Mouse (Mus musculus): Measurements from ENCODE around the gene Arfgef2.
A peak's percentile ranks its signal among the peaks of the same experiment; 100 is the strongest.

The Arfgef2 gene

DNA sequence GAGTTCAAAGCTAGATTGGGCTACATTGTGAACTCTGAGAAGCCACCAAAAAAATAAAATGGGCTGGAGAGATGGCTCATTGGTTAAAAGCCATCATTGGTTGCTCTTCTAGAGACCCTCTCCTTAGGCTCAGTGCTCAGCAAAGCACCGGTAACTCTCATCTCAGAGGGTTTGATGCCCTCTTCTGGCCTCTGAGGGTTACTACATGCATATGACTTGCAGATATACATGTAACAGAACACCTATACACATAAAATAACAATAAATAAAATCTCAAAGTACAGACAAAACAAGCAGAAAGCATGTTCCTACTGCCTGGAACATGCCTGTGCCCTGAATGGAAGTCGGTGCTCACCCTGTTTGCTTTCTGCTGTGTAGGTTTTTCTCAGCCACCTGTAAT is 51.7 kb downstream of the Arfgef2 start:
- DNase-seq (ENCODE audit: low spot score in 2 of 2): peak in 1 of 2 experiments; percentile 10

DNA sequence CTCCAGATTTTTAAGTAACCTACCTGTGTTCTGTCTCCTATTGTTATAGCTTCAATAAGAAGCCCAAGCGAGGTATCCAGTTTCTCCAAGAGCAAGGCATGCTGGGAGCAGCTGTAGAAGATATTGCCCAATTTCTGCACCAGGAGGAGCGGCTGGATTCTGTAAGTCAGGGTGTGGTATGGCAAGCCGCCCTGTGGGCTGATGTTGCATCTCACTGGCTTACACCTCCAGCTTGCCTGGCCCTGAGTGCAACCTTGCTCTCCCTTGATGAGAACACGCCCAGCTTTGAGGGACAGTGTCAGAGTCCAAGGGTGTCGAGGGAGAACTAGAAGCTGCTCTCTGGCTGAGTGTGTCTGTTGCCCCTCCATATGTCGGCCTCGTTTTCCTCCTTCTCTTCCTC is 53.8 kb downstream of the Arfgef2 start:
- no peak for DNase-seq (ENCODE audit: low spot score in 2 of 2)

DNA sequence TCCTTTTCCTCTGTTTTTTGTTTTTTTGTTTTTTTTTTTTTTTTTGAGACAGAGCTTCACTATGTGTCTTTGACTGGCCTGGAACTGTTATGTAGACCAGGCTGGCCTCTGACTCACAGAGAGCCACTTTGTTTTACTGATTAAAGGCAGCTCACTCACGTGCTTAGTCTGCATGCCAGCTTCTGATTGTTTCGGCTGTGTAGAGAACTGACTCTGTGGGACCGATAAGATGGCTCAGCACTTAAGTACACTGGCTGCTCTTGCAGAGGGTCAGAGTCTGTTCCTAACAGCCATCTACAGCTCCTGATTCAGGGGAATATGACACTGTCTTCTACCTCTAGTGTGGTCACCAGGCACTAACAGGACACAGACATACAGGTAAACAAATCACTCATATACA is 57.1 kb downstream of the Arfgef2 start:
- DNase-seq (ENCODE audit: low spot score in 2 of 2): no peak

DNA sequence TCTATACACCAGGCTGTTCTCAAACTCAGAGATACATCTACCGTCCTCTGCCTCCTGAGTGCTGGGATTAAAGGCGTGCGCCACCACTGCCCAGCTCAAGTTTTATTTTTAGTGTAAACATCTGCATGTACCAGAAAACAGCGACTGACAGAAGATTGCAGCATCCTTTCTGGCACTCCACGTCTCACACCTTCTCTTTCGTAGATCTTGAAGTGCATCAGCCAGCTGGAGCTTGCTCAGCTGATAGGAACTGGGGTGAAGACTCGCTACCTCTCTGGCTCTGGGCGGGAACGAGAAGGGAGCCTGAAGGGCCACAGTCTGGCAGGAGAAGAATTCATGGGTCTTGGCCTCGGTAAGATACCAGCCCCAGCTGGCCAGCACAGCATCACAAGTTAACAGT is 60.1 kb downstream of the Arfgef2 start:
- DNase-seq (ENCODE audit: low spot score in 2 of 2): no peak

DNA sequence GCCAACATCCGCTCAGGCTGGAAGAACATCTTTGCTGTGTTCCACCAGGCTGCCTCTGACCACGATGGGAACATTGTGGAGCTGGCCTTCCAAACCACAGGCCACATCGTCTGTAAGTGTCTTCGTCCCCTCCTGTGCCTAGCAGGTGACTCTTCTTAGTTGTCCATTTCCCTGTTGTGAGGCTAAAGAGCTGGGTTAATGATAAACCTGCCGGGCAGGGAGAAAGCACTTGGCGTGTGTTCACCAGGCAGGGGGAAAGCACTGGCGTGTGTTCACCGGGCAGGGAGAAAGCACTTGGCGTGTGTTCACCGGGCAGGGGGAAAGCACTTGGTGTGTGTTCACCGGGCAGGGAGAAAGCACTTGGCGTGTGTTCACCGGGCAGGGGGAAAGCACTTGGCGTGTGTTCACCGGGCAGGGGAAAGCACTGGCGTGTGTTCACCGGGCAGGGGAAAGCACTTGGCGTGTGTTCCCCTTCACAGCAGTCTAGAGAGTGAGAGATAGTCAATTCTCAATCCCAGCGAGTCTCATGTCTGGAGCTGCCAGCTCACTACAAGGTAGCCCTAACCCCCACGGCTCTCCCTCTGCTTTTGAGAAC is 65.0 kb downstream of the Arfgef2 start:
- no peak for DNase-seq (ENCODE audit: low spot score in 2 of 2)

- no peak for DNase-seq (ENCODE audit: low spot score in 2 of 2)
These were observed 65.5 kb downstream of the Arfgef2 start for GRCm38 (mm10) chr2:166870899-166871298.

- DNase-seq (ENCODE audit: low spot score in 2 of 2): no peak
These were observed 69.4 kb downstream of the Arfgef2 start for GRCm38 (mm10) chr2:166874675-166875280.

DNA sequence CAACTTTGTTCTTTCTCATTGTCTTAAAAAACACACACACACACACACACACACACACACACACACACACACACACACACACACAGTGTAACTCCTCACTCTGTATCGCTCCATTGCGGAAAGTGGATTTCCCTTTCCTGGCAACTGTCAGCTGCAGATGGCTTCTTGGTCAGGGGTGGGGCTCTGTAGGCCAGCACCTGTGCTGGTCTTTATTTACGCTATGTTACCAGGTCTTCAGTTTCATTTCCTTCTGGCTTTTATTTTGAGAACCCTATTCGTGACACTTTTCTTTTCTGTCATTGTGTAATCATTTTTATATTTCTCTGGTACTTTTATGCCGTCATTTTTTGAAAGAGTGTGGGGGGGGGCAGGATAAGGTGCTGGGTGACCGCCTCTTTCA is 70.2 kb downstream of the Arfgef2 start:
- DNase-seq (ENCODE audit: low spot score in 2 of 2): no peak

GRCm38 (mm10) chr2:166876331-166876730 is 70.9 kb downstream of the Arfgef2 start:
- no peak for DNase-seq (ENCODE audit: low spot score in 2 of 2)

GRCm38 (mm10) chr2:166885066-166885465 is 79.7 kb downstream of the Arfgef2 start:
- DNase-seq (ENCODE audit: low spot score in 2 of 2): no peak

GRCm38 (mm10) chr2:166885619-166886018 is 80.2 kb downstream of the Arfgef2 start:
- no peak for DNase-seq (ENCODE audit: low spot score in 2 of 2)

DNA sequence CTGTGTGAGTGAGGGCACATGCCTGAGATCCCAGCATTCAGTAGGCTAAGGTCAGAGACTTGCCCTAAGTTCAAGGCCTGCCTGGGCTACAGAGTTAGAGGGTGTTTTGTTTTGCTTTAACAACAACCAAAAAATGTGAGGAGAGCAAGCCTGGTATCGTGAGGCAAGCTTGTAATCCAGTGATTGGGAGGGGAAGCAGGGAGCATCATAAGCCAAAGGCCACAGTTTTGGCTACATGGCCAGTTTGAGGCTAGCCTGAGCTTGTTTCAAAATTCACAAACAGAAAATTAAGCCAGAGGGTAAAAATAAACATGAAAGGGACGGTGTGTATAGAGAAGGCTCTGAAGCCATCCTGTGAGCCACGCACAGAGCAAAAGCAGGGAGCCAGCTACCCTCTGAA is 80.8 kb downstream of the Arfgef2 start:
- no peak for DNase-seq (ENCODE audit: low spot score in 2 of 2)

DNA sequence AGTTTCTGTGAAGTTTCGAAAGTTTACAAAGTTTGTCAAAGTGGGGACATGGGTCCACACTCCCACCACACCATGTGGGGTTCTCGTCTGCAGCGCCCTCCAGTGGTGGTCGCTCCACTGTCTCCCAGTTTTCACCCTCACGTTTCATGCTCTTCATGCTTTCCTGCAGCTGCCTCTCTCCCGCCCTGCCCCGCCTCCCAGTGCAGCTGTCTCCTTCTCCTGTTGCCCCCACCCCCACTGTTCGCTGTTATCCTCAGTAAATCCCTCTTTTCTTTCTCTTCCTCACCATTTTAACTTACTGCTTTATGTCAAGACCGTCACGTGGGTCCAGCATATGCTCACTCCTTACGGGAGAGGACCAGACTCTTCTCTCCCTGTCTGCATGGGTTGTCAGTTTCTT is 82.4 kb downstream of the Arfgef2 start:
- no peak for DNase-seq (ENCODE audit: low spot score in 2 of 2)

DNA sequence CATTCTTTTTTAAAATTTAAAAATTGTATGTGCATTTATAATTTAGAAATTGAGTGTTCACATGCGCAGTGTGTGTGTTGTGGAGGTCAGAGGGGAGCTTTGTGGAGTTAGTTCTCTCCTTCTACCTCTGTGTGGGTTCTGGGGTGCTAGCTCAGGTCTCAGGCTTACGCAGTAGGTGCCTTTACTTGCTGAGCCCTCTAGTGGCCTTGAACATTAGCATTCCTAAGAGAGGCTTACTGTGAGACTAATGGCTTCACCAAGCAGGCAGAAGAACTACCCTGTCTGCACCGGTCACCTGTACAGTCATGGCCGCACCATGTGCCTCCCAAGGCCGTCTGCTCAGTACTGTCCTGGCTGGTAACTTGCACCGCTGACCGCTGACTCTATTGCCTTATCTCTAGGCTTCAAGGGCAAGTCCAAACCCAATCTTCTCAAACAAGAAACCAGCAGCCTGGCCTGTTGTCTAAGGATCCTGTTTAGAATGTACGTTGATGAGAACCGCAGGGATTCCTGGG is 86.0 kb downstream of the Arfgef2 start:
- no peak for DNase-seq (ENCODE audit: low spot score in 2 of 2)

DNA sequence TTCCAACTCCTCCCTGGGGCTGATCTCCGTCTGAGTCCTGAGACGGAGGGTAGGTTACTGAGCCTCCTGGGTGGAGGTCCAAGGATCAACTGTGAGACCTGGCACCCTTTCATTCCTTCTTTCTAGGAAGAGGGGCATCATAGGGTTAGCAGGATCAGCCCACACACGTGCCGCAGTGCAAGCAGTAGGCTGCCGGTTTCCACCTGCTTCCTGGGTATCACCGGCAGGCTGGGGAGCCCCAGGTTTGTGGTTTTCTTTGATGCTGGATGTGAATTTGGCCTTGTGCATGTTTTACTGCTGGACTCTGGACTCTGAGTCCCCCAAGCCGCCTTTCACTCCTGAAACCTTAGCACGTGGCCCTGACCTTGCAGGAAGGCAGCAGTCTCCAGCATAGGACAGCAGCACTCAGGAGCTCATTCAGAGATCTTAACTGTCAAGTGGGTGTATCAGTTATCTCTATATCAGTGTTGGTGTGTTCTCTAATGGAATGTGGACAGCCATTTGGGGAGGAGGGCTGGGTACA is 86.8 kb downstream of the Arfgef2 start:
- DNase-seq (ENCODE audit: low spot score in 2 of 2): no peak

- no peak for DNase-seq (ENCODE audit: low spot score in 2 of 2)
These were observed 87.6 kb downstream of the Arfgef2 start for GRCm38 (mm10) chr2:166893036-166893435.

GRCm38 (mm10) chr2:166896368-166896767 is 91.0 kb downstream of the Arfgef2 start:
- no peak for DNase-seq (ENCODE audit: low spot score in 2 of 2)

- no peak for DNase-seq (ENCODE audit: low spot score in 2 of 2)
These were observed 91.6 kb downstream of the Arfgef2 start for GRCm38 (mm10) chr2:166896974-166897373.

DNA sequence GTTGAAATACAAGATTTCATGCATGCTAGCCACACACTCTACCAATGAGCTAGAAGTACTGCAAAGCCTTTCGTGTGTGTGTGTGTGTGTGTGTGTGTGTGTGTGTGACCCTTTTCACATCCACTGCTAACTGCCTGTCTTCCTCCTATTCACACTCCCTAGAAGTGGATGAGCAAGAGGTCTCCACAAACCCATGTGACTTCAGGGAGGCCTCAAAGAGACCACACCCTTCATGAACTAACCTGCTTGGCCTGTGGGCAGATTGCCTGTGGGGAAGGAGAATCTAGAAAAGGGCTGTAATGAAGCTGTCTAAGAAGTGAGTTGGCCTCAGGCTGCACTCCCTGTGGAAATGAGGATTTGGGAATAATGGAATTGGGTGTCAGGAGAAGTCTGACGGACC is 93.8 kb downstream of the Arfgef2 start:
- no peak for DNase-seq (ENCODE audit: low spot score in 2 of 2)

DNA sequence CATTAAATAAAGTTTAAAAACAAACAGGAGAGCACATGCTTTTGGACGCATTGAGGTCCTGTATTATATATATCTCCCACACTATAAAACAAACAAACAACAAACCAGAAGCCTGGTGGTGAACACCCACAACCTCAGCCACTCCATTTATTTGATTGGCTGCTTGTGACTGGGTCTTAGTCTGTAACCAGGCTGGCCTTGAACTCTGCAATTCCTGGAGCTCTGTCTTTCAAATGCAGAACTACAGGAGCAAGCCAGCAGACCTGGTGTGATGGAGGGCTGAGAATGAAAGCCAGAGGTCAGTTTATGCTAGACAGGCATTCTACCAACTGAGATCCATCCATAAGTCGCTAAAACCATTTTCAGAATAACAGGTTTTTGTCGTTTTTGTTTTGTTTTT is 94.4 kb downstream of the Arfgef2 start:
- no peak for DNase-seq (ENCODE audit: low spot score in 2 of 2)

DNA sequence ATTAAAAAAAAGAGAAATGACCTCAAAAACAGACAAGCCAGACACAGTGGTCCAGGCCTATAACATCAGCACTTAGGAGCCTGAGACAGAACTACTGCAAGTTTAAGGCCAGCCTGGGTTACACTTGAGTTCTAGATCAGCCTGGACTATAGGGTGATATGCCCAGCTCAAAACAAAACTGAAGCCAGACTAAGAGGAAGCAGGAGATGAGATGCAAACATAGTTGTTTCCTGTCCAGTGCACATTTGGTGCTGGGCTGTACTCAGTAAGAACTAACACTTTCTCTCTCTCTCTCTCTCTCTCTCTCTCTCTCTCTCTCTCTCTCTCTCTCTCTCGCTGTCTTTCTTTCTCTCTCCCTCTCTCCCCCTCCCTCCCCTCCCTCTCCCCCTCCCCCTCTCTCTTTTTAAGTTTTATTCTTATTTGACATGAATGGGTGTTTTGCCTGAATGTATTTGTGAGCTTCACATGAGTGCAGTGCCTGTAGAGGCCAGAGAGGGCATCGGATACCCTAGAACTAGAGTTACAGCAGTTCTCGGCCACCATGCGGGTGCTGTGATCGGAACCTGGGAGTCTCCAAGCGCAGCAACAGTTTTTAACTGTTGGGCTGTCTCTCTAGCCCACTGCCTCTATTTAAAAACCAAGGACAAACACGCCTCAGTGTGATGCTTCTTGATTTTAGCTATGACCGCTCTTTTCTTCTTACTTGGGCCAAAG is 95.6 kb downstream of the Arfgef2 start:
- DNase-seq (ENCODE audit: low spot score in 2 of 2): no peak

GRCm38 (mm10) chr2:166903719-166904282 is 98.4 kb downstream of the Arfgef2 start:
- DNase-seq (ENCODE audit: low spot score in 2 of 2): no peak
